Mouse (Mus musculus) myocyte (in vitro differentiated cells): Measurements from ENCODE around the gene Trappc4. TPM values are rescaled to one million over a fixed set of nuclear protein-coding genes. Genes with fewer than 3 reads are reported as not detected.
"Not testable (repeated sequence)": the region's sequence is repeated elsewhere in the genome, so short reads cannot be mapped to it uniquely, and the experiment has no call there.

ENCODE experiments used
- H3K27me3 ChIP-seq: one replicate; pipeline ENCODE4 v1.6.1; 2011; ENCODE audit not compliant: control insufficient read depth, insufficient read depth, insufficient read length
- H3K36me3 ChIP-seq: one replicate; pipeline ENCODE4 v1.6.1; 2011; ENCODE audit not compliant: control insufficient read depth, insufficient read depth
- H3K4me2 ChIP-seq: one replicate; pipeline ENCODE4 v1.6.1; 2011; ENCODE audit warnings: low read depth, control low read depth
- H3K4me3 ChIP-seq: one replicate; pipeline ENCODE4 v1.5.1; 2011; ENCODE audit warnings: mild to moderate bottlenecking, control low read depth, moderate library complexity
- H3K79me2 ChIP-seq: one replicate; pipeline ENCODE4 v1.6.1; 2011; ENCODE audit not compliant: control insufficient read depth, insufficient read depth
- H3ac ChIP-seq: one replicate; pipeline ENCODE4 v1.6.1; 2011; ENCODE audit not compliant: control insufficient read depth, insufficient read length
- CEBPB ChIP-seq: IDR thresholded peaks from 2 replicates; pipeline ENCODE4 v1.6.1; 2011; ENCODE audit warnings: mild to moderate bottlenecking, moderate library complexity; ENCODE audit not compliant: poor library complexity, insufficient read depth, severe bottlenecking
- E2F4 ChIP-seq: IDR thresholded peaks from one replicate; pipeline ENCODE4 v1.6.1; 2011; ENCODE audit warnings: mild to moderate bottlenecking, control low read depth, moderate library complexity; ENCODE audit not compliant: insufficient read depth
- MAX ChIP-seq: IDR thresholded peaks from one replicate; pipeline ENCODE4 v1.6.1; 2011; ENCODE audit warnings: low read depth, mild to moderate bottlenecking, control low read depth
- MYOD1 ChIP-seq, 3 experiments: IDR thresholded peaks; one replicate each; pipeline ENCODE4 v1.6.1; 2011; ENCODE audit warnings: control low read depth in 2 of 3, low read depth in 2 of 3, mild to moderate bottlenecking in 2 of 3, moderate library complexity in 1 of 3; ENCODE audit not compliant: insufficient read length in 2 of 3, control insufficient read depth in 1 of 3
- MYOG ChIP-seq, 3 experiments: IDR thresholded peaks; one replicate each; pipeline ENCODE4 v1.6.1; 2011; ENCODE audit warnings: control low read depth in 2 of 3, low read depth in 2 of 3, mild to moderate bottlenecking in 2 of 3; ENCODE audit not compliant: insufficient read length in 2 of 3, control insufficient read depth in 1 of 3, insufficient read depth in 1 of 3
- POLR2A ChIP-seq: IDR thresholded peaks from one replicate; pipeline ENCODE4 v1.6.1; 2011; ENCODE audit warnings: low read depth, mild to moderate bottlenecking, control low read depth, moderate library complexity; ENCODE audit not compliant: insufficient read length
- POLR2AphosphoS2 ChIP-seq: IDR thresholded peaks from one replicate; pipeline ENCODE4 v1.6.1; 2011; ENCODE audit warnings: low read depth, control low read depth; ENCODE audit not compliant: insufficient read length
- REST ChIP-seq: IDR thresholded peaks from one replicate; pipeline ENCODE4 v1.6.1; 2011; ENCODE audit warnings: mild to moderate bottlenecking, control low read depth, moderate library complexity; ENCODE audit not compliant: insufficient read depth, insufficient read length
- SRF ChIP-seq: IDR thresholded peaks from one replicate; pipeline ENCODE4 v1.6.1; 2011; ENCODE audit warnings: low read depth; ENCODE audit not compliant: control insufficient read depth, insufficient read length
- TCF12 ChIP-seq: IDR thresholded peaks from one replicate; pipeline ENCODE4 v1.6.1; 2011; ENCODE audit warnings: mild to moderate bottlenecking, control low read depth; ENCODE audit not compliant: poor library complexity, insufficient read depth, severe bottlenecking
- TCF3 ChIP-seq: IDR thresholded peaks from one replicate; pipeline ENCODE4 v1.6.1; 2011; ENCODE audit warnings: low read depth, control low read depth; ENCODE audit not compliant: insufficient read length
- USF1 ChIP-seq: IDR thresholded peaks from one replicate; pipeline ENCODE4 v1.6.1; 2011; ENCODE audit warnings: low read depth, mild to moderate bottlenecking, control low read depth, moderate library complexity
- polyA plus RNA-seq: library from polyadenylated mRNA; unstranded; fragments of >200 nt; fragmentation: generic; extraction: Trizol; gene quantifications from one replicate; pipeline ENCODE4 v1.2.1, GENCODE M21; 2012; ENCODE audit warnings: missing spikeins

The Trappc4 gene
- polyA plus RNA-seq, 1 experiment = 119 TPM

DNA sequence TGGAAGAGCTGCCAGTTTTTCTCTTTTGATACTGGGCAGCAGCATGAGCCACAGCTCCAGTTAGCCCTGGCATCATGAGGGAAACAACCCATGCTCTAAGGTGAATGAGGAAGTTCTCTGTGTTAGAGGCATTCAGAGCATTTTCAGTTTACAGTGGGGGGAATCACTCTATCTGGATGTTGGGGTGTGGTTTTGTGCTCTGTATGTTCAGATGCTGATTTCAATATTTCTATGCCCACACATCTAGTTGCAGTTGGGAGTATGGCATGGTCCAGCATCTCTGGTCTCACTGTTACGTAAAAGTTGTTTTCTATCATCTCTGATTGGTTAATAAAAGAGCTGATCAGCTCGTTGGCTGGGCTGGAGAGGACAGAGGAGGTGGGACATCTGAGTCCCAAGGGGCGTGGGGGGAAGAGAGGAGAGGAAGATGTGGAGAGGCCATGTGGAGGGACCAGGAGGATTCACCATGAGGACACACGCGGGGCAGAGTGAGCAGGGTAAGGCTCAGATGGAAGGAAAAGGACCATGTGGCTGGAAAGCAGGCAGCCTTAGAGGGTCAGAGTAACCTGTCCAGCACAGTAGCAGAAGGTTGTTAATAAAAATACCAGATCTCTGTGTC is 13.0 kb upstream of the Trappc4 start:
- H3K4me2 ChIP-seq = no peak overlapping the region
- TF ChIP-seq MYOG (IDR thresholded peaks at IDR 0.05; ENCODE audit: control insufficient read depth in 1 of 3, insufficient read depth in 1 of 3, insufficient read length in 2 of 3, low read depth in 2 of 3) = no peak
- no peak for TF ChIP-seq SRF
- TF ChIP-seq POLR2A = no peak
- no peak for TF ChIP-seq CEBPB
- no peak for TF ChIP-seq TCF12
- TF ChIP-seq USF1 = no peak
- no peak for TF ChIP-seq TCF3
- no peak for TF ChIP-seq REST
- no peak for TF ChIP-seq MAX

DNA sequence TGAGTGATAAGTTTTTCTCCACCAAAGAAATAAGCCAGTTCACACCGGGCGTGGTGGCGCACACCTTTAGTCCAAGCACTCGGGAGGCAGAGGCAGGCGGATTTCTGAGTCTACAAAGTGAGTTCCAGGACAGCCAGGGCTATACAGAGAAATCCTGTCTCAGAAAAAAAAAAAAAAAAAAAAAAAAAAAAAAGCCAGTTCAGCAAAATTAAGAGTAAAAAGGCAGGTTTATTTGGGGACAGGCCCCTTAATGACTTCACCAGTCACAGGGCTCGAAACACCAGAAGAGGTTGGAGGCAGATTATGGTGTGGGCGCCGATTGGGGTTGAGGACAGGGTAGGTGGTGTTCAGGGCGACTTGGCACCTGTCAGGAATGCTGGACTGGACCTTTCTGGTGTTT is 12.3 kb upstream of the Trappc4 start:
- not testable (repeated sequence) for H3ac ChIP-seq, H3K4me3 ChIP-seq, H3K4me2 ChIP-seq, H3K79me2 ChIP-seq, H3K36me3 ChIP-seq, H3K27me3 ChIP-seq

More for the DNA sequence above, 13.0 kb upstream of the Trappc4 start:
- no peaks in the 10 kb centered on the region for H3K27me3 ChIP-seq
- peaks cover 7% of the 10 kb centered on the region for H3K79me2 ChIP-seq
- peaks cover 4% of the 10 kb centered on the region for H3K36me3 ChIP-seq
- H3K4me3 ChIP-seq = no peak overlapping the region
- H3ac ChIP-seq = no peak overlapping the region

DNA sequence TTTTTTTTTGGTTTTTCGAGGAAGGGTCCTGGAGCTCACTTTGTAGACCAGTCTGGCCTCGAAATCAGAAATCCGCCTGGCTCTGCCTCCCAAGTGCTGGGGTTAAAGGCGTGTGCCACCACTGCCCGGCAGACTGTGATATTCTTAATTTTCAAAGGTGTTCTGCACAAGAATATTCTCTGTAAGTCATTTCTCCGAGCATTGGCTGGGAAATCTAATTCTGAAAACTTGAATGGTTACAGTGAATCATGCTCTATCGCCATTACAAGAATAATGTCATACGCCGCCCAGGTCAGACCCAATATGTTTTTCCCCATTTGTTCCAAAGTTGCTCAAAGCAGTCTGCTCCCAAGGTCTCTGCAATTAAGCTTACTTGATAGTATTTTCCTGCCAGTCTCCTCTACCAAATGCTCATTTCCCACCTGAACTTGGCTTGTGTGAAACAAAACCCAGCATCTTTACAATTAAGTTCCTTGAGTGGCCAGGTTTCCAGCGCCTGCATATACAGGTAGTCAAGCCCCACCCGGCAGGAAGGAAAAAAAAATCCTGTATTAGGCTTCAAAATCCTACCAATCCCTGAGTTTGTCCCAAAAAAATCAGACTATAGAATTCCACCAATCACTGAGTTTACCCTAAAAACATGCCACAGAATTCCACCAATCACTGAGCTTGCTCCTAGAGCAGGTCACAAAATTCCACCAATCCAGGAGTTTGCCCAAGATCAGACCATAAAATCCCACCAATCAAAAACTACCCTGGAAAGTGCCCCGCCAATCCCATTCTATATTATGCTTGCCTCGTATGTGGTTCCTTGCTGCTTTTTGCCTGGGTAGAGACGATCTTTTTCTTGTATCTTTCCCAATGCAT is 11.4 kb upstream of the Trappc4 start, which contains the start of gene Ccdc84:
Gene Ccdc84 (minus strand): TSS at position 51 of the 867 bp plus-strand sequence.
- H3K36me3 ChIP-seq = peaks cover 7% of the 10 kb centered on the region
- H3K79me2 ChIP-seq = peaks cover 7% of the 10 kb centered on the region
- TF ChIP-seq E2F4 (no peak), TCF3 (no peak), SRF (no peak), REST (no peak), USF1 (no peak), CEBPB (no peak), MYOG (IDR thresholded peaks at IDR 0.05; ENCODE audit: control insufficient read depth in 1 of 3, insufficient read depth in 1 of 3, insufficient read length in 2 of 3, low read depth in 2 of 3) (no peak), POLR2A (no peak), MAX (no peak), POLR2AphosphoS2 (no peak), MYOD1 (IDR thresholded peaks at IDR 0.05; ENCODE audit: control insufficient read depth in 1 of 3, insufficient read length in 2 of 3, low read depth in 2 of 3) (no peak), TCF12 (no peak)
- H3K27me3 ChIP-seq = no peaks in the 10 kb centered on the region
- H3K4me3 ChIP-seq = peak within 1 kb of the TSS; percentile 83
- H3K4me2 ChIP-seq = peak within 1 kb of the TSS; percentile 89
- H3ac ChIP-seq = peak within 1 kb of the TSS; percentile 21

DNA sequence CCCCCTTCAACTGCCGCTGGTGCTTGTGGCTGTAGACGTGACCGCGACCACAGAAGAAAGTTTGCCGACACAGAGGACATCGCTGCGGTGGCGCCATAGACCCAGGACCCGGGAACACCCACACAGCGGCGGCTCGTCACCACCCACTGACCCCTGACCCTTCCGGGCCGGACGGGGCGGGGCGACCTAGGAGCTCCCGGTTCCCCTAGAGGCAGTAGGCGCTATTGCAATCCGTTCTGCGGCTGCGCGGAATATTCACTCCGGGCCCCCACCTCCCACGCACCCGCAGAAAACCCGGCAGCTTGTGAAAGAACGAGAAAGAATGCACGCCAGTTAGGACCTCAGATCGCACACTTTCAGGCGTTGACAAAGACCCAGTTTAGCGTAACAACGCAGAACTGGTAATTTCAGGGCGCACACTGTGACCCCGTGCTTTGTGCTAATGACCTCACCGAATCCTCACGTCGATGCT is 10.5 kb upstream of the Trappc4 start:
- H3K4me3 ChIP-seq = peak overlapping the region; percentile 83
- no peaks in the 10 kb centered on the region for H3K27me3 ChIP-seq
- H3ac ChIP-seq = peak overlapping the region; percentile 21
- H3K36me3 ChIP-seq = peaks cover 9% of the 10 kb centered on the region
- H3K4me2 ChIP-seq = peak overlapping the region; percentile 89
- peaks cover 7% of the 10 kb centered on the region for H3K79me2 ChIP-seq
- TF ChIP-seq POLR2AphosphoS2 (peak; percentile 58), TCF3 (no peak), POLR2A (peak; percentile 64)

DNA sequence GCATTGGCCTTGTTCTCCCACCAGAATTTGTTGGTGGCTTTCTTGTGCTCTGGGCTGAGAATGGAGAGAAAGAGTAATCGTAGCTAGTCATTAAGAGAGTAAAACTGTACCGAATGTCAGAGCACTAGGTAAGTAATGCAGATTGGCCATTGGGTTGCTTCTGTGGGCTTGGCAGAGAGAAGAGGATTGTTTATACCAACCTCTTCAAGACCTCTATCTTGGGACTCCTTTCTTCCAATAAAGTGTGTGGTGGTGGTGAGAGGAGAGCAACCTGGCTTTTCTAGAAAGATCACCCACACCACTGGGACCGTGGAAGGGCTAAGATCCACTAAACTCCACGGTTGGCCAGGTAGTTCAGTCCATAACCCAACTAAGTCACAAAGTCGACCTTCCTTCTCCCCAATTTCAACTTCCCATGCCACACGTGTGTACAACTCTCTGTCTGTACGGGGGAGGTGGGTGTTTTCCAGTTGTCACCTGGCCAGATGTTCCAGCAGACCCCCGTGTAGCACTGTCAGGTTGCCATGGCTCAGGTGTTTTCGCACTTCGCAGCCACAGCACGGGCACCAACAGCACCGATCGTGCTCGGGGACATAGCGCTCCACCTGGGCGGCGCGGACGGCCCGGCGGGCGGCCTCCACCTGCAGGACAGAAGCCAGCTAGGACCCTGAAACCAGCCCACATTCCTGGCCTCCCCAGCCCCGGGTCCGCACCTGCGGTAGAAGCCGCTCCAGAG is 9.9 kb upstream of the Trappc4 start:
- H3K4me3 ChIP-seq = peak overlapping the region; percentile 83
- TF ChIP-seq MAX (no peak), POLR2A (no peak), E2F4 (no peak), REST (no peak), MYOD1 (IDR thresholded peaks at IDR 0.05; ENCODE audit: control insufficient read depth in 1 of 3, insufficient read length in 2 of 3, low read depth in 2 of 3) (no peak), CEBPB (no peak), TCF3 (no peak)
- H3K79me2 ChIP-seq = peaks cover 7% of the 10 kb centered on the region
- H3K4me2 ChIP-seq = peak overlapping the region; percentile 89
- H3K36me3 ChIP-seq = peaks cover 14% of the 10 kb centered on the region
- peak overlapping the region; percentile 21 for H3ac ChIP-seq
- no peaks in the 10 kb centered on the region for H3K27me3 ChIP-seq
